Mouse (Mus musculus): Measurements from ENCODE around the gene Ubac2. TPM values are rescaled to one million over a fixed set of nuclear protein-coding genes. Genes with fewer than 3 reads are reported as not detected.
A peak's percentile ranks its signal among the peaks of the same experiment; 100 is the strongest.

Ubac2 gene
- polyA plus RNA-seq, 1 experiment from 2014 or later: 52.4 TPM

DNA sequence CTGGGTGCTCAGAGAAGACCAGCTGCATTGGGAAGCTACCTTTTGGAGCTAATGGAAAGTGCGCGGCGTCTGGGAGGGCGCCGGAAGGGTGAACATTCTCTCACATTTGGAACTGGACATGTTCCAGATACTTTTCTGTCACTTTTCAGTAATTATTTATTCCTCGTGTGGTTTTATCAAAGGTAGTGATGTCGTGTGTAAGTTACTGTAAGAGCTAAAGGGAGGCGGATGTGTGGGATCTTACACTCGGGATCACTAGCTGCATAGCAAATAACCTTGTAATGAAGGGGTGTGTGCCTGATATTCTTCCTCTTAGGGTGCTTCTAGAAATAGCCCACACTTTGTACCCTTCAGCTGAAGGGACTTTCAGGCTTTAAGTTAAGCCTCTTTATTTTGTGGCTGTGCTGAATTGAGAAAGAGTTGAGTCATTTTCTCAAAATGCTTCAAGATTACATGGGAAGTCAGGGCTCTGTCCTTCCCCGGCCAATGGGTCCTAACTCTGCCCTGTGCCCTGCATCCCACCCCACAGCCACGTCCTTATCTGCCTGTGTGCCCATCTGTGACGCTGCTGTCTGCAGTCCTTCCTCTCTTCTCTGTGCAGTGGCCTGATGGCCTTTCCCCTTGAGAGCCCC is 83.2 kb downstream of the Ubac2 start:
- Histone ChIP-seq H3K4me3 (replicated peaks; ENCODE audit: low read depth, low read length) (no peak overlapping the region), H3K4me2 (ENCODE audit: low read length) (no peak overlapping the region), H3K36me3 (ENCODE audit: control insufficient read depth, insufficient read depth, low read length) (no peaks in the 10 kb centered on the region), H3K27ac (replicated peaks; ENCODE audit: low read depth, low read length) (no peak overlapping the region), H3K4me1 (ENCODE audit: control insufficient read depth, insufficient read depth, low read length) (no peaks in the 10 kb centered on the region), H3K27me3 (ENCODE audit: control insufficient read depth, insufficient read depth, low read length) (no peaks in the 10 kb centered on the region), H3K9me3 (ENCODE audit: control insufficient read depth, low read length) (no peaks in the 10 kb centered on the region), H3K9ac (replicated peaks; ENCODE audit: low read length) (no peak overlapping the region)
- no peak for ATAC-seq (ENCODE audit: low FRiP score, low TSS enrichment)
- WGBS: 90% methylated on average over 12 of the region's 12 CpGs
- no peak for DNase-seq

DNA sequence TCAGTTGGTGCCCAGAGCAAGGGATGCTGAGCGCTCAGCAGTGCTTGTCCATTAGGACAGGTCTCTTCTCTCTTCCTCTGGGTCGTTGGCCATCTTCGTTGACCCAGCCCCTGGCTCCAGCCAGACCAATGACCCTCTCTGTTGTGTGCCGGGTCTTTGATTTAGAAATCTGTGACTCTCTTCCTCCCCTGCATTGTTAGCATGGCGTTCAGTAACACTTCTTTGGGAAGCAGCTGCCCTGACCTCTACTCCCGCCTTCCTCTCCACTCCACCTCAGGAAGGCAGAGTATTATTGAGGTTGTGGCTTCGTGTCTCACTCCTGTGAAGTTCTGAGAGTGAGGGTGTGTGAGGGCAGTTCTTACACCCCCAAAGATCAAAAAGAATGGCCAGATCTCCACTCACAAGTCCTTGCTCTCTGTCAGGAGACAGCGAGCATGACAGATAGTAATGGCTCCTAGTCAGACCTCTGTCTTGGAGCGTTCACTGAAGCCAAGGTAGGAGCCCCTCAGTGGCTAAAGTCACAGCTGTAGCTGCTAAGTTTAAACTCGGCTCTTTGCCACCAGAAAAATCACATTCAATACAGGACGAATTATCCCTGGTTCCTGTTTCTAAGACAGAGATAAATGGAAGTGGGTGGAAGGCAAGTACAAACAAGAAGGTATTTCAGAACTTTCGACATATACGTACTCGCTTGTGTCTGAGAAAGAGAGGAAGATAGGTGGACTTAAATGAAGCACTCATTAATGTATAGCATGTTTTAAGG is 83.9 kb downstream of the Ubac2 start:
- WGBS: 86% methylated on average over 14 of the region's 14 CpGs
- H3K4me2 ChIP-seq (ENCODE audit: low read length): no peak overlapping the region
- H3K27me3 ChIP-seq (ENCODE audit: control insufficient read depth, insufficient read depth, low read length): no peaks in the 10 kb centered on the region
- no peak overlapping the region for H3K9ac ChIP-seq (replicated peaks; ENCODE audit: low read length)
- no peak overlapping the region for H3K27ac ChIP-seq (replicated peaks; ENCODE audit: low read depth, low read length)
- ATAC-seq (ENCODE audit: low FRiP score, low TSS enrichment): no peak
- no peaks in the 10 kb centered on the region for H3K9me3 ChIP-seq (ENCODE audit: control insufficient read depth, low read length)
- H3K4me1 ChIP-seq (ENCODE audit: control insufficient read depth, insufficient read depth, low read length): no peaks in the 10 kb centered on the region
- H3K4me3 ChIP-seq (replicated peaks; ENCODE audit: low read depth, low read length): no peak overlapping the region
- H3K36me3 ChIP-seq (ENCODE audit: control insufficient read depth, insufficient read depth, low read length): no peaks in the 10 kb centered on the region
- no peak for DNase-seq

DNA sequence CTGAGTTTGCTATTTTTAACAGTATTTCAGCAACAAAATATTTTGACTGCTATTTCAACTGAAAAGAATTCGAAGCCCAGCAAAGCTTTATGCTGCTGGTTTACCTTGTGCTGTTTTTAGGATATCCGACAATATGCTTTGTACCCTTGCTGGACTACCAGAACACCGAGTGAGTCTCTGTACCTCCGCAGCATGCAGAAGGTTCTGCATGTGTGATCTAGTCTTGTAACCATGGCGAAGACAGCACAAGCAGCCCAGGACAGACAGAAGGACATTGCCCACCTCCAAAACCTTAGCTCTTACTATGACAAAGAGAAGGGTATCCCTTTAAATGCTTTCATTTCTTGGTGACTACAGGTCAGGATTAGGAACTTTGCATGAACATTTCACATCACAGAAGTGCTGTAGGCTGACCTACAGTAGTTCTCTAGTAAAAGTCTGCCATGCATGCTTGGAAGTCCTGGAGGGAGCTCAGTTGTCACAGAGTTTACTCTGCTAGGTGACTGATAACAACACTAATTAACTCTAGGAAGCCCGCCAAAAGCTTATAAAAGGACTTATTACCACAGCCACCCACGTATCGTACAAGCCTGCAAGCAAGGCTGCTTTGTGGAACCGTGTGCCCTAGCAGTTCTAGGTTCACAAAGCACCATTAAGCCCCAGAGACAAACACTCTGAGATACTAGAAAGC is 85.0 kb downstream of the Ubac2 start:
- Histone ChIP-seq H3K9ac (replicated peaks; ENCODE audit: low read length) (no peak overlapping the region), H3K4me3 (replicated peaks; ENCODE audit: low read depth, low read length) (no peak overlapping the region), H3K9me3 (ENCODE audit: control insufficient read depth, low read length) (no peaks in the 10 kb centered on the region), H3K27me3 (ENCODE audit: control insufficient read depth, insufficient read depth, low read length) (no peaks in the 10 kb centered on the region), H3K27ac (replicated peaks; ENCODE audit: low read depth, low read length) (no peak overlapping the region), H3K36me3 (ENCODE audit: control insufficient read depth, insufficient read depth, low read length) (no peaks in the 10 kb centered on the region), H3K4me2 (ENCODE audit: low read length) (no peak overlapping the region), H3K4me1 (ENCODE audit: control insufficient read depth, insufficient read depth, low read length) (no peaks in the 10 kb centered on the region)
- ATAC-seq (ENCODE audit: low FRiP score, low TSS enrichment) (no peak), DNase-seq (peak; percentile 22)
- 86% methylated on average over 9 of the region's 9 CpGs for WGBS

DNA sequence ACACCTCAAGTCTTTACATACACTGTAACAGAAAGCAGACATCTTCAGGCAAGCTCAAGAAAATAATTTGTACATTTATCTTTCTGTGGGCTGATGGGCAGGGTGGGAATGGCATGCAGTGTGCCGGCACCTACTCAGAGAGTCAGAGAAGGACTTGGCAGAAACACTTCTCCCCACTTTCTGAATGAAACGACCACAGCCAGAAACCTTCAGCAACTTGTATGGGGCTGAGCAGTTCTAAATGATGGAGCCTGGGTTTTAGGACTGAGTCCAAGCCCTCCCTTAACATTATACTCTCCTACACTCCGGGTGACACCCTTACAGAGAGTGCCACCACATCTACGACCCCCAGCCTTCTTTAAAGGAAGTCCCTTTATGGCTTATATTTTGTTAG is 85.5 kb downstream of the Ubac2 start:
- no peak overlapping the region for H3K27ac ChIP-seq (replicated peaks; ENCODE audit: low read depth, low read length)
- no peaks in the 10 kb centered on the region for H3K36me3 ChIP-seq (ENCODE audit: control insufficient read depth, insufficient read depth, low read length)
- H3K4me3 ChIP-seq (replicated peaks; ENCODE audit: low read depth, low read length): no peak overlapping the region
- no peaks in the 10 kb centered on the region for H3K4me1 ChIP-seq (ENCODE audit: control insufficient read depth, insufficient read depth, low read length)
- H3K9me3 ChIP-seq (ENCODE audit: control insufficient read depth, low read length): no peaks in the 10 kb centered on the region
- H3K27me3 ChIP-seq (ENCODE audit: control insufficient read depth, insufficient read depth, low read length): no peaks in the 10 kb centered on the region
- 81% methylated on average over 4 of the region's 4 CpGs for WGBS
- H3K9ac ChIP-seq (replicated peaks; ENCODE audit: low read length): no peak overlapping the region
- DNase-seq (no peak), ATAC-seq (ENCODE audit: low FRiP score, low TSS enrichment) (no peak)
- H3K4me2 ChIP-seq (ENCODE audit: low read length): no peak overlapping the region

DNA sequence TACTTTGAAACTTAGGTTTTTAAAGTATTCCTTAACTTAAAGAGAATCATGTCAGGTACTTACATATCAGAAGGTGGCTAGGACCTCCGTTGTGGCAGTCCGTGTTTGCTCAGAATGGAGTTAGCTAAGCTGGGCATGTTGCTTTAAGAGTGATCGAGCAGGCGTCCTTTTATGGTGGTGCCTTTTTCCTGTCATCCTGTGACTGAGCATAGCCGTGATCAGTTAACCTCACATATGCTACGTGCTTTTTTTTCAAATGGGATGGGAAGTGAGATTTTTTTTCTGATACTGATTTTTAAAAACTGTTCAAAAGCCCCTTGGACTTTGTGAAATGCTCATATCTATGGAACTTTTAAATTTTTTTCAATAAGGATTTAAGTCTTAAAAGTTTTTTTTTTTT is 86.6 kb downstream of the Ubac2 start, which contains the start of gene Gpr183:
Gpr183 (minus strand) TSS at position 206 of the 400 bp plus-strand sequence.
- no peaks in the 10 kb centered on the region for H3K4me1 ChIP-seq (ENCODE audit: control insufficient read depth, insufficient read depth, low read length)
- H3K9me3 ChIP-seq (ENCODE audit: control insufficient read depth, low read length): no peaks in the 10 kb centered on the region
- H3K27ac ChIP-seq (replicated peaks; ENCODE audit: low read depth, low read length): no peak within 1 kb of the TSS
- H3K27me3 ChIP-seq (ENCODE audit: control insufficient read depth, insufficient read depth, low read length): no peaks in the 10 kb centered on the region
- H3K4me2 ChIP-seq (ENCODE audit: low read length): no peak within 1 kb of the TSS
- WGBS: 72% methylated on average over 6 of the region's 6 CpGs
- DNase-seq (no peak), ATAC-seq (ENCODE audit: low FRiP score, low TSS enrichment) (no peak)
- no peak within 1 kb of the TSS for H3K4me3 ChIP-seq (replicated peaks; ENCODE audit: low read depth, low read length)
- H3K36me3 ChIP-seq (ENCODE audit: control insufficient read depth, insufficient read depth, low read length): no peaks in the 10 kb centered on the region
- H3K9ac ChIP-seq (replicated peaks; ENCODE audit: low read length): no peak within 1 kb of the TSS

DNA sequence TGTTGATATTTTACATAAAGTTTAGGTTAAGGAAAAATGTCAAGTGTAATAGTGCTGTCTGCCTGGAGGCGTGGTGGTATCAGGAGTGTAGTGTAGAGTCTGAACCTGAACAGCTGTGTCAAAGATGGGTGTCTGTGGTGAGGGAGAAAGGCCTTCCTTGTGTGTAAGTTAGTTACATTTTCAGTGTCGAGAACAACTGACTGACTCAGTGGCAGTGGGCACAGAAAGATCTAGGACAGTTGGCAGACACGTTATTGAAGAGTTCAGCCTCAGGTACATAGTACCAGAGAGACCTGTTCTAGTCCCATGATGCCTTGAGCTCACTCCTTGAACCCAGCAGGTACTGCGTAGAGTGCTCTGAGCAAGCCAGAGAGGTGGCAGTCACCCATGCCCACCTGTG is 87.0 kb downstream of the Ubac2 start:
- DNase-seq (no peak), ATAC-seq (ENCODE audit: low FRiP score, low TSS enrichment) (no peak)
- H3K9ac ChIP-seq (replicated peaks; ENCODE audit: low read length): no peak overlapping the region
- no peak overlapping the region for H3K4me3 ChIP-seq (replicated peaks; ENCODE audit: low read depth, low read length)
- no peaks in the 10 kb centered on the region for H3K36me3 ChIP-seq (ENCODE audit: control insufficient read depth, insufficient read depth, low read length)
- no peaks in the 10 kb centered on the region for H3K27me3 ChIP-seq (ENCODE audit: control insufficient read depth, insufficient read depth, low read length)
- H3K4me2 ChIP-seq (ENCODE audit: low read length): no peak overlapping the region
- no peak overlapping the region for H3K27ac ChIP-seq (replicated peaks; ENCODE audit: low read depth, low read length)
- no peaks in the 10 kb centered on the region for H3K9me3 ChIP-seq (ENCODE audit: control insufficient read depth, low read length)
- no peaks in the 10 kb centered on the region for H3K4me1 ChIP-seq (ENCODE audit: control insufficient read depth, insufficient read depth, low read length)
- WGBS: 91% methylated on average over 4 of the region's 4 CpGs

DNA sequence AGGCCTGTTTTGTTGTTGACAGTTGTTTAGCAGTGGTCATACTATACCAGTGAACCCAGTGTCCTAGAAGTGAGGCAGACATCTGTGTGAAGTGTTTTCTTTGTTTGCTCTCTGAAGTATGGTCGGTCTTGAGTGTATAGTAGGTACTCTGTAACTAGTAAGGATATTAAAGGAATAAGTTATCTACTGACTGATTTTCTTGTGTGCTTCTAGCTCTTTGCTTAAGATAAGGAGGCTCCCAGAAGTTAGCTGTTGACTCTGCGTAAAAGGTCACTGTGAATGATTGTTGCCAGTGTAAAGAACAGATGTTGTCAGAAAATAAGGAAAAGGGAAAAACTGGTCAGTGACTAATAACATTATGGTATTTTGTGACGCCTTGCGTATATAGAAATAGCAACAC is 88.7 kb downstream of the Ubac2 start:
- no peaks in the 10 kb centered on the region for H3K4me1 ChIP-seq (ENCODE audit: control insufficient read depth, insufficient read depth, low read length)
- H3K27me3 ChIP-seq (ENCODE audit: control insufficient read depth, insufficient read depth, low read length): no peaks in the 10 kb centered on the region
- no peak overlapping the region for H3K27ac ChIP-seq (replicated peaks; ENCODE audit: low read depth, low read length)
- 92% methylated on average over 4 of the region's 4 CpGs for WGBS
- H3K4me3 ChIP-seq (replicated peaks; ENCODE audit: low read depth, low read length): no peak overlapping the region
- H3K36me3 ChIP-seq (ENCODE audit: control insufficient read depth, insufficient read depth, low read length): no peaks in the 10 kb centered on the region
- no peaks in the 10 kb centered on the region for H3K9me3 ChIP-seq (ENCODE audit: control insufficient read depth, low read length)
- no peak overlapping the region for H3K9ac ChIP-seq (replicated peaks; ENCODE audit: low read length)
- DNase-seq (no peak), ATAC-seq (ENCODE audit: low FRiP score, low TSS enrichment) (no peak)
- H3K4me2 ChIP-seq (ENCODE audit: low read length): no peak overlapping the region

DNA sequence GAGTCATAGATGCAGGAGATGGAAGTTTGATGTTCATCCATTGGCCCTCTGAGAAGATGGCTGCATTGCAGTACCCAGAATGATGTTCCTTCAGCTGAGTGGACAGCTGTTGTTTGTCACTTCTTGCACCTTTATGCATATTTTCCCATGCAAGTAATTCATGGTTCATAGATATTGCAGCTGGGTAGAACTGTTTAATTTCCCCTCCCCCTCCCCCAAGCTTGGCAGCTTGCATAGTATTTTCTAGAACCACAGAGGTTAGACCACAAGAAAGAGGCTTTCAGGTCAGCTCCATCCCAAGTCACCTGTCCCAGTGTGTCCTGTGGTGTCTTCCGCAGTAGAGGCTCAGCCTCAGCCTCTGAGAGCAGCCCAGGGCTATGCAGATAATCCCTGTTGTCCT is 92.0 kb downstream of the Ubac2 start:
- Histone ChIP-seq H3K4me1 (ENCODE audit: control insufficient read depth, insufficient read depth, low read length) (no peaks in the 10 kb centered on the region), H3K9me3 (ENCODE audit: control insufficient read depth, low read length) (no peaks in the 10 kb centered on the region), H3K27me3 (ENCODE audit: control insufficient read depth, insufficient read depth, low read length) (no peaks in the 10 kb centered on the region), H3K27ac (replicated peaks; ENCODE audit: low read depth, low read length) (no peak overlapping the region), H3K36me3 (ENCODE audit: control insufficient read depth, insufficient read depth, low read length) (no peaks in the 10 kb centered on the region), H3K4me2 (ENCODE audit: low read length) (no peak overlapping the region), H3K9ac (replicated peaks; ENCODE audit: low read length) (no peak overlapping the region), H3K4me3 (replicated peaks; ENCODE audit: low read depth, low read length) (no peak overlapping the region)
- ATAC-seq (ENCODE audit: low FRiP score, low TSS enrichment) (no peak), DNase-seq (no peak)
- WGBS: 82% methylated on average over 1 of the region's 1 CpGs

Data from midbrain, embryonic 14.5 days (tissue).